Mouse (Mus musculus) heart, embryonic 15.5 days (tissue): ENCODE measurements around the gene Slfn9. TPM values are rescaled to one million over a fixed set of nuclear protein-coding genes. Genes with fewer than 3 reads are reported as not detected.
"Not testable (repeated sequence)": the region's sequence is repeated elsewhere in the genome, so short reads cannot be mapped to it uniquely, and the experiment has no call there.

ENCODE experiments used
- ATAC-seq: fragments of 200-750 bp; cut with Nextera tagmentation; replicated peaks from 2 replicates; pipeline ENCODE4 v1.8.0; 2017; ENCODE audit warnings: low read depth, moderate TSS enrichment; ENCODE audit not compliant: insufficient number of reproducible peaks, insufficient read depth, low FRiP score
- H3K27ac ChIP-seq: fragments of 300-500 bp; sonication (generic); 2 replicates; pipeline ENCODE4 v1.5.1; 2015; ENCODE audit warnings: mild to moderate bottlenecking, inconsistent platforms
- H3K27me3 ChIP-seq: fragments of 300-500 bp; sonication (generic); 2 replicates; pipeline ENCODE4 v1.6.1; 2015; ENCODE audit warnings: inconsistent platforms
- H3K36me3 ChIP-seq: fragments of 300-500 bp; sonication (generic); 2 replicates; pipeline ENCODE4 v1.6.1; 2015; ENCODE audit warnings: mild to moderate bottlenecking, inconsistent platforms
- H3K4me1 ChIP-seq: fragments of 300-500 bp; sonication (generic); replicated peaks from 2 replicates; pipeline ENCODE4 v1.6.1; 2015; ENCODE audit warnings: inconsistent platforms
- H3K4me2 ChIP-seq: fragments of 300-500 bp; sonication (generic); 2 replicates; pipeline ENCODE4 v1.6.1; 2015; ENCODE audit warnings: inconsistent platforms, mild to moderate bottlenecking, moderate library complexity
- H3K4me3 ChIP-seq: fragments of 300-500 bp; sonication (generic); 2 replicates; pipeline ENCODE4 v1.5.1; 2015; ENCODE audit warnings: mild to moderate bottlenecking, inconsistent platforms
- H3K9ac ChIP-seq: fragments of 300-500 bp; sonication (generic); 2 replicates; pipeline ENCODE4 v1.6.1; 2015; ENCODE audit warnings: mild to moderate bottlenecking, inconsistent platforms
- H3K9me3 ChIP-seq: fragments of 300-500 bp; sonication (generic); replicated peaks from 2 replicates; pipeline ENCODE4 v1.6.1; 2016; ENCODE audit warnings: inconsistent platforms
- WGBS: fragments of 180-500 bp; shearing (Covaris S2); methylation state at CpG from one replicate; pipeline ENCODE4 v1.1.7; 2015; ENCODE audit warnings: mixed read lengths; 5-methylcytosine and 5-hydroxymethylcytosine counted together
- microRNA-seq: library from miRNA; unstranded; fragments of <30 nt; microRNA quantifications from one replicate; pipeline ENCODE4, GENCODE M21; 2016
- polyA plus RNA-seq: library from polyadenylated mRNA; unstranded; fragments of >200 nt; fragmentation: Nextera tagmentation; extraction: Ambion mirVana; gene quantifications from 2 replicates; pipeline ENCODE4 v1.2.1, GENCODE M21; 2015

Slfn9 gene
- polyA plus RNA-seq, 1 experiment from 2014 or later: 10.7 TPM

- Histone ChIP-seq H3K4me2 (peak overlapping the region; percentile 73), H3K9ac (peak overlapping the region; percentile 52), H3K27ac (peak overlapping the region; percentile 16; the same call in 1 of the 2 replicates), H3K36me3 (peaks cover 60% of the 10 kb centered on the region), H3K4me3 (peak overlapping the region; percentile 52)
- H3K9me3 ChIP-seq, ATAC-seq, H3K27me3 ChIP-seq, H3K4me1 ChIP-seq: not testable (repeated sequence)
- 6% methylated on average over 87 of the region's 119 CpGs for WGBS
Observed at GRCm38 (mm10) chr11:82931671-82932450, 59.8 kb downstream of the Slfn9 start.

- not testable (repeated sequence) for H3K27me3 ChIP-seq, ATAC-seq, H3K9me3 ChIP-seq, H3K4me1 ChIP-seq, H3K27ac ChIP-seq
- peak overlapping the region; percentile 47 for H3K9ac ChIP-seq
- H3K4me3 ChIP-seq: peak overlapping the region; percentile 52
- H3K4me2 ChIP-seq: peak overlapping the region; percentile 73
- peaks cover 60% of the 10 kb centered on the region for H3K36me3 ChIP-seq
- 11% methylated on average over 61 of the region's 63 CpGs for WGBS
Observed at GRCm38 (mm10) chr11:82931161-82931560, 60.5 kb downstream of the Slfn9 start.

GRCm38 (mm10) chr11:82930391-82930955 is 61.2 kb downstream of the Slfn9 start:
- 26% methylated on average over 83 of the region's 85 CpGs for WGBS
- Histone ChIP-seq H3K4me1 (peaks cover 12% of the 10 kb centered on the region), H3K36me3 (peaks cover 58% of the 10 kb centered on the region), H3K4me2 (peak overlapping the region; percentile 73), H3K4me3 (peak overlapping the region; percentile 52)
- not testable (repeated sequence) for H3K9me3 ChIP-seq, ATAC-seq, H3K9ac ChIP-seq, H3K27me3 ChIP-seq, H3K27ac ChIP-seq

- Histone ChIP-seq H3K9ac (no peak overlapping the region), H3K4me3 (no peak overlapping the region), H3K4me2 (no peak overlapping the region), H3K36me3 (peaks cover 63% of the 10 kb centered on the region), H3K4me1 (peaks cover 18% of the 10 kb centered on the region), H3K27ac (no peak overlapping the region), H3K27me3 (0 out of 2 replicates have a peak, but pooled peaks cover 2% of the 10 kb centered on the region), H3K9me3 (no peaks in the 10 kb centered on the region)
- no peak for ATAC-seq
- WGBS: 74% methylated on average over 3 of the region's 3 CpGs
Observed at GRCm38 (mm10) chr11:82929633-82929950, 62.0 kb downstream of the Slfn9 start.

GRCm38 (mm10) chr11:82928897-82929632 is 62.6 kb downstream of the Slfn9 start:
- H3K9me3 ChIP-seq: no peaks in the 10 kb centered on the region
- ATAC-seq: no peak
- H3K4me2 ChIP-seq: no peak overlapping the region
- no peak overlapping the region for H3K9ac ChIP-seq
- H3K4me1 ChIP-seq: peaks cover 22% of the 10 kb centered on the region
- 47% methylated on average over 20 of the region's 20 CpGs for WGBS
- H3K36me3 ChIP-seq: peaks cover 63% of the 10 kb centered on the region
- H3K27ac ChIP-seq: no peak overlapping the region
- H3K27me3 ChIP-seq: 0 out of 2 replicates have a peak, but pooled peaks cover 2% of the 10 kb centered on the region
- no peak overlapping the region for H3K4me3 ChIP-seq

Small RNAs within 50 kb of the gene (microRNA-seq; reads per million reads assigned to microRNA genes)
- not detected for gene Gm27598
- gene Mir7679: not detected

Other genes with a start within 250 kb of the Slfn9 start
- 0.21 and 0.28 TPM in 2 replicates for gene Cct6b, start 227.5 kb downstream of the Slfn9 start, polyA plus RNA-seq
- 27.5 TPM in 2 replicates for gene Zfp830, start 227.5 kb downstream of the Slfn9 start, polyA plus RNA-seq
- 14.6 and 19.4 TPM in 2 replicates for gene Lig3, start 210.7 kb downstream of the Slfn9 start, polyA plus RNA-seq
- gene Rffl, start 120.6 kb downstream of the Slfn9 start, polyA plus RNA-seq: 3.8 and 6.5 TPM in 2 replicates
- gene Rad51d, start 101.2 kb downstream of the Slfn9 start, polyA plus RNA-seq: 11.9 and 14.1 TPM in 2 replicates
- 0.08 and 0.14 TPM in 2 replicates for gene Fndc8, start 99.7 kb downstream of the Slfn9 start, polyA plus RNA-seq
- 17.7 and 25.9 TPM in 2 replicates for gene Nle1, start 83.4 kb downstream of the Slfn9 start, polyA plus RNA-seq
- 169 and 170 TPM in 2 replicates for gene Unc45b, start 81.3 kb downstream of the Slfn9 start, polyA plus RNA-seq
- gene Slfn5, start 40.5 kb downstream of the Slfn9 start, polyA plus RNA-seq: 6.6 and 6.7 TPM in 2 replicates
- gene Slfn8, start 29.0 kb upstream of the Slfn9 start, polyA plus RNA-seq: 0.59 and 1.4 TPM in 2 replicates
- 4.4 and 6.9 TPM in 2 replicates for gene Slfn2, start 73.3 kb upstream of the Slfn9 start, polyA plus RNA-seq
- 0.34 and 0.55 TPM in 2 replicates for gene Slfn1, start 125.0 kb upstream of the Slfn9 start, polyA plus RNA-seq
- gene Slfn4, start 183.4 kb upstream of the Slfn9 start, polyA plus RNA-seq: 0.08 and 0.18 TPM in 2 replicates
- gene Slfn3, start 199.5 kb upstream of the Slfn9 start, polyA plus RNA-seq: 1.3 TPM in 2 replicates